Comparison of ENCODE assay signal across 26 mouse cellular contexts in genomic region chr3:107772860-107773259, GRCm38 (mm10). TPM values are rescaled to one million over a fixed set of nuclear protein-coding genes. Genes with fewer than 3 reads are reported as not detected.
A peak's percentile ranks its signal among the peaks of the same experiment; 100 is the strongest.
DNase-seq lines count a peak whose midpoint lies in the region; ATAC-seq lines count a peak whose summit lies in the region.
"Had no signal": no experiment of that assay in that cellular context is flagged by ENCODE, and none has a peak within 500 bp of the region (broad histone marks: within the 10 kb centered on the region; RNA-seq: fewer than 3 reads in every experiment).

No protein-coding gene starts in this region.

- no peak overlapping the region for H3K4me3 ChIP-seq in heart, embryonic 10.5 days
- H3K4me3 ChIP-seq: embryonic facial prominence, embryonic 12.5 days; heart, embryonic 12.5 days; hindbrain, embryonic 13.5 days; kidney, embryonic 15.5 days; limb, embryonic 13.5 days; megakaryocyte, embryonic 14.5 days; midbrain, embryonic 12.5 days; neural tube, embryonic 13.5 days had no signal

- H3K9me3 ChIP-seq in heart, embryonic 10.5 days = no peaks in the 10 kb centered on the region
- H3K9me3 ChIP-seq: embryonic facial prominence, embryonic 12.5 days; heart, embryonic 12.5 days; hindbrain, embryonic 13.5 days; kidney, embryonic 15.5 days; limb, embryonic 13.5 days; megakaryocyte, embryonic 14.5 days; midbrain, embryonic 12.5 days; neural tube, embryonic 13.5 days had no signal

- 0 out of 2 replicates have a peak overlapping the region, but pooled peaks have one; percentile 24 for H3K27ac ChIP-seq in heart, embryonic 10.5 days
- H3K27ac ChIP-seq: embryonic facial prominence, embryonic 12.5 days; hindbrain, embryonic 13.5 days; kidney, embryonic 15.5 days; limb, embryonic 13.5 days; midbrain, embryonic 12.5 days; neural tube, embryonic 13.5 days had no signal

- peak; percentile 64 for ATAC-seq in megakaryocyte, adult 5-6 weeks (ENCODE audit: poor library complexity, severe bottlenecking)
- ATAC-seq: forebrain, embryonic 14.5 days had no signal

- H3K36me3 ChIP-seq in heart, embryonic 10.5 days = no peaks in the 10 kb centered on the region
- H3K36me3 ChIP-seq: embryonic facial prominence, embryonic 12.5 days; heart, embryonic 12.5 days; hindbrain, embryonic 13.5 days; kidney, embryonic 15.5 days; limb, embryonic 13.5 days; midbrain, embryonic 12.5 days; neural tube, embryonic 13.5 days had no signal

- WGBS in heart, embryonic 10.5 days = 72% methylated on average over 5 of the region's 5 CpGs

- no peak for DNase-seq in heart, embryonic 10.5 days (ENCODE audit: low spot score)
- no peak for DNase-seq in heart, adult 9 months (ENCODE audit: low spot score in 2 of 2)
- DNase-seq in 416B (ENCODE audit: low read depth) (peak; percentile 65), NIH3T3 (ENCODE audit: low read depth) (peak; percentile 61)
- no peak for DNase-seq in embryo, embryonic 11 days
- DNase-seq in embryo, embryonic 10 days (ENCODE audit: low spot score) = no peak
- DNase-seq in retina, postnatal 1 day = no peak
- DNase-seq: cerebellum, adult 11 months; cerebellum, postnatal 14 days; gastrocnemius, postnatal 14 days; heart, adult 11 months; heart, postnatal 4 days; kidney, adult 11 months; kidney, postnatal 25 days; right cerebral cortex, postnatal 14 days; thymus, postnatal 4 days had no signal

- H3K4me1 ChIP-seq in heart, embryonic 10.5 days = peaks cover 55% of the 10 kb centered on the region

- H3K27me3 ChIP-seq in heart, embryonic 10.5 days (ENCODE audit: insufficient read depth, poor library complexity, severe bottlenecking) = peaks cover 13% of the 10 kb centered on the region
- H3K27me3 ChIP-seq: embryonic facial prominence, embryonic 12.5 days; heart, embryonic 12.5 days; midbrain, embryonic 12.5 days; neural tube, embryonic 13.5 days had no signal

RNA-seq across cellular contexts. Expression of gene Csf1, which starts 12.6 kb away (rescaled TPM):
- polyA plus RNA-seq in heart, embryonic 10.5 days (2016; fragmentation: Nextera tagmentation; extraction: Ambion mirVana) = 10.4 and 11.3 TPM in 2 replicates
- total RNA-seq in megakaryocyte, adult 5-6 weeks (2015) = 14.7 and 15.4 TPM in 2 replicates
- total RNA-seq in megakaryocyte, adult 5-6 weeks (2017) = 6.5 and 6.9 TPM in 2 replicates

Comparison
In these comparisons a context has a peak if more than half of its experiments do, and no peak if none do; other contexts are left out.
1. DNase-seq: peak in 416B (single experiment) and NIH3T3 (single experiment); none in heart, embryonic 10.5 days (single experiment), heart, adult 9 months (0 of 2), embryo, embryonic 11 days (single experiment), embryo, embryonic 10 days (single experiment) and retina, postnatal 1 day (single experiment).